Mouse (Mus musculus) ovary, postnatal 14 days (tissue): Measurements from ENCODE around the gene Sh2d3c.

ENCODE experiments used
- DNase-seq: peaks from one replicate; pipeline ENCODE4 v3.0.0; 2022; ENCODE audit warnings: low spot score

Sh2d3c gene

GRCm38 (mm10) chr2:32699680-32700079 is 21.2 kb upstream of the Sh2d3c start:
- no peak for DNase-seq

- no peak for DNase-seq
These were observed 19.7 kb upstream of the Sh2d3c start for GRCm38 (mm10) chr2:32700966-32701743.

GRCm38 (mm10) chr2:32703046-32703445 is 17.8 kb upstream of the Sh2d3c start:
- no peak for DNase-seq

- DNase-seq: no peak
These were observed 16.8 kb upstream of the Sh2d3c start, which contains the start of gene Fpgs for GRCm38 (mm10) chr2:32704021-32704421. Gene Fpgs (minus strand): TSS chr2:32704145.

GRCm38 (mm10) chr2:32705018-32705417 is 15.8 kb upstream of the Sh2d3c start:
- no peak for DNase-seq

GRCm38 (mm10) chr2:32706971-32707370 is 13.9 kb upstream of the Sh2d3c start:
- no peak for DNase-seq

GRCm38 (mm10) chr2:32708643-32709042 is 12.2 kb upstream of the Sh2d3c start:
- peak; percentile 57 for DNase-seq

- DNase-seq: no peak
These were observed 11.2 kb upstream of the Sh2d3c start for GRCm38 (mm10) chr2:32709521-32710137.

- DNase-seq: no peak
These were observed 10.4 kb upstream of the Sh2d3c start for GRCm38 (mm10) chr2:32710425-32710824.

GRCm38 (mm10) chr2:32711301-32712056 is 9.4 kb upstream of the Sh2d3c start:
- no peak for DNase-seq

- peak; percentile 57 for DNase-seq
These were observed 8.7 kb upstream of the Sh2d3c start for GRCm38 (mm10) chr2:32712108-32712551.

GRCm38 (mm10) chr2:32712586-32712933 is 8.3 kb upstream of the Sh2d3c start:
- DNase-seq: peak; percentile 89

- peak; percentile 95 for DNase-seq
These were observed 7.7 kb upstream of the Sh2d3c start, which contains the start of gene Cdk9 for GRCm38 (mm10) chr2:32712934-32713817. Gene Cdk9 (minus strand): TSS chr2:32713076.

GRCm38 (mm10) chr2:32714117-32714986 is 6.5 kb upstream of the Sh2d3c start:
- no peak for DNase-seq

- no peak for DNase-seq
These were observed 5.8 kb upstream of the Sh2d3c start for GRCm38 (mm10) chr2:32714987-32715425.

- no peak for DNase-seq
These were observed 2.1 kb upstream of the Sh2d3c start for GRCm38 (mm10) chr2:32718761-32719160.

GRCm38 (mm10) chr2:32720053-32720452 is 802 bp upstream of the Sh2d3c start:
- DNase-seq: no peak

GRCm38 (mm10) chr2:32722046-32722445 is 1.2 kb downstream of the Sh2d3c start:
- no peak for DNase-seq

GRCm38 (mm10) chr2:32722581-32722980 is 1.7 kb downstream of the Sh2d3c start:
- no peak for DNase-seq

- DNase-seq: no peak
These were observed 3.3 kb downstream of the Sh2d3c start for GRCm38 (mm10) chr2:32724149-32724548.
